Mouse (Mus musculus) embryo, embryonic 9.5 days (tissue): ENCODE data around the gene Pih1d1.
"Not testable (repeated sequence)": the region's sequence is repeated elsewhere in the genome, so short reads cannot be mapped to it uniquely, and the experiment has no call there.

Experiments used
- DNase-seq: peaks from one replicate; pipeline ENCODE4 v3.0.0-alpha.2; 2017; ENCODE audit errors: extremely low spot score

The Pih1d1 gene

DNA sequence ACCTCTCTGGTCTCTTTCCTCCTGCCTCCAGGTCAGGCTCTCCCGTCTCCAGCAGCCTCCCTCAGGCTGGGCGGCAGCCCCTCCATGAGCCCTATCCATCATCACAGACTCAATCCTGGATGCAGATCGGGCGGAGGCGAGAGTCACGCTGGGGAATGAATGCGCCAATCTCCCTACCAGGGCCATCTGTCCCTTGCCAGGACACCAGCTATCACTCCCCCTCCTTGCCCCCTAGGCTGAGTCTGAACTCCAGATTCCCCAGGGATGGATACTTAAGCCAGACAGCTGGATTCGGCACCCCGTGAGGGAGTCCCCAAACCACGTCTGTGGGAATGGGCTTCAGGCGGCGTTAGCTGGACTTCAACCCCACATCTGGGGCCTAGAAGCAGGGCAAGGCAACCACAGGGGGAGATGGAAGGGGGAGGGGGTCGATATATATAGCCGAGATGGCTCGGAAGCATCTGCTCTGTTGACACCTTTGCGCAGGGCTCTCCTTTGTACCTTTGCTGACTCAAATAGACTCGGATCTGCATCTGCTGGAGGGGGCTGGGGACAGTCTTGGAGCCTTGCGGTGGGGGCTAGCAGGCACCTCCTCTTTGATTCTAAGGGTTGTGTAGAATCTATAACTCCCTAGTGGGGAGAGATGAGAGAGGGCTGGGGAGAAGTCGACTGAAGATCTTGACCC is 13.8 kb downstream of the Pih1d1 start:
- DNase-seq, result no peak

- no peak for DNase-seq
Measured at GRCm38 (mm10) chr7:45168656-45169055, 14.6 kb downstream of the Pih1d1 start.

DNA sequence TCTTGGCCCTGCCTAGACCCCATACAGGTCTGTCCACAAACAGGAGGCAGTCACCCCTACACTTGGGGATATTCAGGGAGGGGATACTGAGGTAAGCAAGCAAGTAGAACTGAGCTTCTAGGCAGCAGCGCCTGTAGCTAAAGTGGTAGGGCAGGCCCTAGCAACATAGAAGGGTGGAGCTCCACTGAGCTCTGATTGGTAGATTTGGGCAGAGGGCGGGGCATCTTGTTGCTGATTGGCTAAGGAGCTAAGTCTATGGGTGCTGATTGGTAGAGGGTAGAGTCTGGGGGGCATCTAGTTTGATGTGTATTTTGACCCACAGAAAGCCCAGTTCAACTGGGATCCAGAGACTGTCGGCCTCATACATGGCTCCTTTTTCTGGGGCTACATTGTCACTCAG is 15.4 kb downstream of the Pih1d1 start:
- no peak for DNase-seq

DNA sequence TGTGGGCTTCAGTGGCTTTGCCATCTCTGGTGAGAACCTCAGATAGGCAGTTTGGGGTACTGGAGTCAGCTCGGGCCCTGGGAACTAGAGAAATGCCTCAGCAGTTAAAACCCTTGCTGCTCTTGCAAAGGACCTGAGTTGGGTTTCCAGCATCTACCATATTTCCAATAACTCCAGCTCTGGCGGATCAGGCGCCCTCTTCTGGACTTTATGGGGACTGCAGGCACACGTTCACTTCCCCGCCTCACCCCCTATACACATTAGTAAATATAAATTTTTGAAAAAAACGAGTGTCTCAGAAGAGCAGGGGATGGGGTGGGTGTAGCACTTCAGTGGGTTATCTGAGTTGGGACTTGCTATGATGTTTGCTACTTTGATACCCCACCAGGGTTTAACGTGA is 18.9 kb downstream of the Pih1d1 start:
- no peak for DNase-seq

DNA sequence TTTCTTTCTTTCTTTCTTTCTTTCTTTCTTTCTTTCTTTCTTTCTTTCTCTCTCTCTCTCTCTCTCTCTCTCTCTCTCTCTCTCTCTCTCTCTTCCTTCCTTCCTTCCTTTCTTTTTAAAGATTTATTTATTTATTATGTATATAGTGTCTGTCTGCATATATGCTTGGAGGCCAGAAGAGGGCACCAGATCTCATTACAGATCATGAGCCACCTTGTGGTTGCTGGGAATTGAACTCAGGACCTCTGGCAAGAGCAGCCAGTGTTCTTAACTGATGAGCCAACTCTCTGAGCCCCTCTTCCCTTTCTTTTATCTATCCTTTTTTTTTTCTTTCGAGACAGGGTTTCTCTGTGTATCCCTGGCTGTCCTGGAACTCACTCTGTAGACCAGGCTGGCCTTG is 19.7 kb downstream of the Pih1d1 start:
- not testable (repeated sequence) for DNase-seq

DNA sequence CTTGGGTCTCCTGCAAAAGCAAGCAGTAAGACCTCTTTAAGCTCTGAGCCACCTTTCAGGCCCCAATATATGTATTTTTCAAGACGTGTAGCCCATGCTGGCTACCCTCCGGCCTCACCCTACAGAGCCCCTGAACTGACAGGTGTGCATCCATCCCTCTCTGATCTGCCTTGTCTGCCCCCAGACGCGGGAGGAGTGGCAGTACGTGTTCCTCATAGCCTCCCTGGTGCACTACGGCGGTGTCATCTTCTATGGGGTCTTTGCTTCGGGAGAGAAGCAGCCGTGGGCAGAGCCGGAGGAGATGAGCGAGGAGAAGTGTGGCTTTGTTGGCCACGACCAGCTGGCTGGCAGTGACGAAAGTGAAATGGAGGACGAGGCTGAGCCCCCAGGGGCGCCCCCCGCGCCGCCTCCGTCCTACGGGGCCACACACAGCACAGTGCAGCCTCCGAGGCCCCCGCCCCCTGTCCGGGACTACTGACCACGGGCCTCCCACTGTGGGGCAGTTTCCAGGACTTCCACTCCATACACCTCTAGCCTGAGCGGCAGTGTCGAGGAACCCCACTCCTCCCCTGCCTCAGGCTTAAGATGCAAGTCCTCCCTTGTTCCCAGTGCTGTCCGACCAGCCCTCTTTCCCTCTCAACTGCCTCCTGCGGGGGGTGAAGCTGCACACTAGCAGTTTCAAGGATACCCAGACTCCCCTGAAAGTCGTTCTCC is 20.6 kb downstream of the Pih1d1 start:
- no peak for DNase-seq

GRCm38 (mm10) chr7:45175398-45175797 is 21.3 kb downstream of the Pih1d1 start:
- no peak for DNase-seq

GRCm38 (mm10) chr7:45175929-45176328 is 21.8 kb downstream of the Pih1d1 start:
- DNase-seq, result no peak

GRCm38 (mm10) chr7:45176356-45176755 is 22.3 kb downstream of the Pih1d1 start:
- DNase-seq, result no peak

DNA sequence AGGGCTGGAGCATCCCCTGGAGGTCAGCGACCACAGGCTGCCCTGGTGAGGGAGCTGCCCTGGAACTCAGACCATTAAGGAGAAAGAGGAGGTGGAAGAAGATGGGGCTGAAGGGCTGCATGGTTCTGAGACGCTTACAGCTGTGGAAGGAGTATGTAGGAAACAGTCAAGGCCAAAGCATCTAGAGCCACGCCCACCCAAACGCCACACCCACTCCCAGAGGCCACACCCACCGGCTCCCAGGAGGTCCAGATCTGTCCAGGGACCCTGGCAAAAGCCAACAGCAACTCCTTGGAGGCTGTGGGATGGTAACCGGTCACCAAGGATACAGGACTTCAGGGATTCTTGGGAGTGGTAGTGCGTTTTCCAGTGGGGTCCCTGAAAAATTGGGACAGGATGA is 24.4 kb downstream of the Pih1d1 start:
- DNase-seq, result no peak

DNA sequence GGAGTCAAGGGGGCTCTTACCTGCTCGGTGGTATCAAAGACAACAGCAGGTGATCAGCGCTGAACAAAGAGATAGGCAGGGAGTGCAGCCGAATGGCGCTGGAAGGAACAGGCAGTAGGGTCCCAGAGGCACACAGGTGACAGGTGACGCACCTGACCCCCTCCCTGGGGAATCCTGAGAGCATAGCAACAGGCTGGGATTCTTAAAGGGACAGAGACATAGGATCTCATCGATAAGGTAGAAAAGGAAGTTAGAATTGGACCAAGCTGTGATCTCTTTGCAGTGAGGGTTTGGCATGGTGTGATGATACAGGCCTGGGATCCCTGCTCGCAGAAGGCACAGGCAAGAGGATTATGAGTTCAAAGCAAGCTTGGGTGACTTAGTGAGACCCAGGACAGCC is 25.4 kb downstream of the Pih1d1 start, which contains the start of gene Gfy:
Gfy (minus strand) TSS at position 101 of the 400 bp plus-strand sequence.
- no peak for DNase-seq

- no peak for DNase-seq
Measured at GRCm38 (mm10) chr7:45180896-45181477, 26.9 kb downstream of the Pih1d1 start, which contains the start of gene Pth2. Pth2 (plus strand) TSS chr7:45180995.

DNA sequence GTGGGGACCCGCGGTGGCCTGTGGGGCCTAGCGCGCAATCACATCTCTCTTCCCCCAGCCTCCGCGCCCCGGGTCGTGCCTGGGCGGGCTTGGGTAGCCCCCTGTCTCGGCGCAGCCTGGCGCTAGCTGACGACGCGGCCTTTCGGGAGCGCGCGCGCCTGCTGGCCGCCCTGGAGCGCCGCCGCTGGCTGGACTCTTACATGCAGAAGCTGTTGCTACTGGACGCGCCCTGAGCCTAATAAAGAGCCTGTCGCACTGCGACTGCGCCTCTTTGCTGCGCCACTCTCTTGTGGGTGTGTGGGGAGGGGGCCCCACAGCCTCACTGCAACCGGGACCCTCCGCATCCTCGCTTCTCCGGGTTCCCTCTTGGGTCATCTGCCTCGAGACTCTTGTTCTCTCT is 27.4 kb downstream of the Pih1d1 start:
- DNase-seq, result no peak

DNA sequence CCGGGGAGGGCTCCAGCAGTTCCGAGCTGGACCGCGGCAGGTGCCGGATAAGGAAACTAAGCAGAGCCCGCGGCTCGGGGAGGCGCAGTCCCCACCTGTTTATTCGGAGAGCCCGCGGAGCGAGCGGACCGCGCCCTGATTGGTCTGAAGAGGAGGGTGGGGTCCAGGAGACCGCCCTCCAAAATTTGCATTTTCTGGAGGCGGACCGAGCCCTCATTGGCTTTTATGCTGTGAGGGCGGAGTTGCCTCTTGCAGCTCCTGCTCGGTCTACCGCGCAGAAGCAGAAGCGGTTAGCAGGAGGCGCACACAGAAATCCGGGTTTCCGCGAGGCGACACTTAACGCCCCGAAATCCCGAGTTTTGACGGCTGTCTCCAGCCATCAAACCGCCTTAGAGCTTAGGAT is 28.1 kb downstream of the Pih1d1 start:
- DNase-seq, result peak; percentile 86

DNA sequence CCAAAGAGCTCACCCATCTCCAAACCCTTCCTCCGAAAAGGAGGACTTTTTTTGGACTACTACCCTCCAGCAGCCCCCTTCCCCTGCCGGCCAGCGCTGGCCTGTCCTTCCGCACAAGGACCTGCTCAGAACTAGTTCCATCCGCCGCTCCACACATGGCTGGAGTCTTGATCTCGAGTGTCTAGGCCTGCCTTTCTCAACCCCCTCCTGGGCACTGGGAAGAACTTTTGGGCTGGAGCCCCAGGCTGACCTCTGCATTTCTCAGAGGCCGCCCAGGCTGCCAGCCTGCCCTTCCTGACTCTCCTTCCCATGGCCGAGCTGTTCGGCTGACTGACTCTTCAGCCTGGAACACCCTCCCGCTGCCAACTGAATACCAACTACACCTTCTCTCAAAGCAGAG is 28.5 kb downstream of the Pih1d1 start:
- no peak for DNase-seq

DNA sequence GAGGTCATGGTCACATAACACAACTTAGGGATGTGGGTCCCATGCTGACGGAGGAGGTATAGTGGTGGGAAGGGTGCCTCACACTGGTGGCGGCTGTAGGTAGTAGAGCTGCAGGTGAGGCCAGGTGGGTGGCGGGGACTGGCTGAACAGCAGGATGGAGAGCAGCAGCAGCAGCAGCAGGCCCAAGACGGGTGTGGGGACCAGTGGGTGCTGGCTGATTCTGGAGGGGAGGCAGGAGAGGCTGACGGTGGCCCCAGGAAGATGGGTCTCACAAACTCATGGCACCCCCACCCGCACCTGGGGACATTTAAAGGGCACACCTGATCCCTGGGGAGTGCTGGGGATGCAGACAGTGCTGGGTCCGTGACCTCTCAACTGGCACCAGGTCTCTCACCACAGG is 29.6 kb downstream of the Pih1d1 start:
- no peak for DNase-seq

GRCm38 (mm10) chr7:45185921-45186320 is 31.8 kb downstream of the Pih1d1 start:
- no peak for DNase-seq

DNA sequence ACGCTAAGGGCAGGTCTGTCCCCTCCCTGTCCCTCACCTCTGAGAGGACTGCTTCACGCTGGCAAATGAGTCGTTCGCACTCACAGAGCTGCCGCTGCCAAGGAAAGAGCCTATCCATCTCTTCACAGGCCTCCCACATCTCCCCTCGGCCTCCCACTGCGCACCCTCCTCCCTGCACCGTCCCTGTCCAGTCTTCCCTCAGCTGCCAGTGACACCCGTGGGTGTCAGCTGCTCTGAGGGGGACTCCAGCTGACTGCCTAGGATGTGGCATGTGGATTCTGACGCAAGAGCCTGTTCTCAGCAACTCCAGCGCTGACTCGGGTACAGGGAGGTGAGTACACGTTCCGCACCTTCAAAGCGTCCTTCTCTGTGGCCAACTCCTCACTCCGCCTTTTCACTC is 35.5 kb downstream of the Pih1d1 start:
- DNase-seq, result no peak

DNA sequence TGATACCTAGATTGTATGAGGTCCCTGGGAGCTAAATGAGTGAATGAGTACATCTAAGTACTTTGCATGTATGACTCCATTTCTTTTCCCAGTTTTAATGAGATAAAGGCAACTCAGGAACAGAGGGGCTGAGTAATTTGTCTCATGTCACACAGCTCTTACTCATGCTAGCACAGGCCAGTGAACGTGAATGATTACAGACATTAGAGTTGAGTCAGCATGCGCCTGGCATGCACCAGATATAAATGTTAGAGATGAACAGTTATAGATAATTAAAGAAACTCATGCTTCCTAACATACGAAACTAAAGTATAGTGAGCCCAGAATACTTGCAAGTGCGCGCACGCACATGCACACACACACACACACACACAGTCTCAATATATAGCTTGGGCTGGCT is 36.1 kb downstream of the Pih1d1 start:
- DNase-seq, result no peak

- DNase-seq, result no peak
Measured at GRCm38 (mm10) chr7:45191161-45191560, 37.1 kb downstream of the Pih1d1 start.

- peak; percentile 53 for DNase-seq
Measured at GRCm38 (mm10) chr7:45191803-45192363, 37.8 kb downstream of the Pih1d1 start.

DNA sequence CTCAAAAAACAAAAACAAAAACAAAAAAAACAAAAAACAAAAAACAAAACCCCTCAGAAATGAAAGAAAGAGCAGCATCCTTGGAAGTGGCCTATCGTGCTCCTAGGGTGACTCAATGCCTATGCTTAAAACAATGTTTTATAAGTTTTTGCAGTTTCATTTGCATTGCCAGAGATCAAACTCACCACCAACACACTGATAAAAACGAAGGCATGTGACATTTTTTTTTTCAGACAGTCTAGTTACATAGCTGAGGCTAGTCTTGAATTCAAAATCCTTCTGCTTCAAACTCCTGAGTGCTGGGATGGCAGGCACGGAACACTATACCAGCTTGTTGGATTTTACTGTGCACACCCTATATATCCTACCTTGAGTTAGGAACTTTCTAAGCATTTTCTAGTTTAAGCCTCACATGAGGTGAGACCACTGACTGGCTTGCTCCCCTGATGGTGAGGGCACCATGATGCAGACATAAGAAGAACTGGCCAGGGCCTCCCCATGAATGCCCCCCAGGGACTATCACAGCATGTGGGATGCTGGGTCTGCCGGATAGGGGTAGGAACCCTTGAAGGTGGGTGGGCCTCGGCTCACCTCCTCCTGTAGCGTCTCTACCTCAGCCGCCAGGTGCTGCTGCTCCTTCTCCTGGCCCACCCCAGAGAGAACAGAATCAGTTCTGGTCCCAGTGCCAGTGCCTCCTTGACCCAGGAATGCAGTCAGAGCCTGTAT is 38.6 kb downstream of the Pih1d1 start:
- no peak for DNase-seq
